Mouse (Mus musculus): ENCODE measurements at regions not wholly inside any gene's neighbourhood (a gene's known extent, or its start where the extent isn't known, plus 50 kb on each side); places are given as distances from the start of the nearest gene placed in this dataset.
"Not testable (repeated sequence)": the region's sequence is repeated elsewhere in the genome, so short reads cannot be mapped to it uniquely, and the experiment has no call there.

GRCm38 (mm10) chr9:13105426-13105825 is 140.2 kb downstream of the Jrkl start:
- intact Hi-C loops (cut with DNase I): no loop called here
- DNase-seq: no peak

- DNase-seq: no peak
- intact Hi-C loops (cut with DNase I): no loop called here
Observed at GRCm38 (mm10) chr9:13083669-13084068, 162.0 kb downstream of the Jrkl start.

GRCm38 (mm10) chr9:13049079-13049478 is 196.6 kb downstream of the Jrkl start:
- intact Hi-C loops (cut with DNase I): no loop called here

GRCm38 (mm10) chr9:13019025-13019424 is 226.6 kb downstream of the Jrkl start:
- DNase-seq: no peak
- intact Hi-C loops (cut with DNase I): no loop called here

More at GRCm38 (mm10) chr9:13049079-13049478, 196.6 kb downstream of the Jrkl start:
- DNase-seq: no peak

GRCm38 (mm10) chr9:12983209-12983608 is 262.4 kb downstream of the Jrkl start:
- intact Hi-C loops (cut with DNase I); DNase-seq: not testable (repeated sequence)

- no peak for DNase-seq
- intact Hi-C loops (cut with DNase I): no loop called here
Observed at GRCm38 (mm10) chr9:12973022-12973421, 272.6 kb downstream of the Jrkl start.

GRCm38 (mm10) chr9:12960337-12960736 is 285.3 kb downstream of the Jrkl start:
- intact Hi-C loops (cut with DNase I): no loop called here
- DNase-seq: no peak

- DNase-seq: no peak
- intact Hi-C loops (cut with DNase I): no loop called here
Observed at GRCm38 (mm10) chr9:12946088-12946487, 299.5 kb downstream of the Jrkl start.

- intact Hi-C loops (cut with DNase I): no loop called here
- no peak for DNase-seq
Observed at GRCm38 (mm10) chr9:12945476-12945875, 300.2 kb downstream of the Jrkl start.

- no peak for DNase-seq
- intact Hi-C loops (cut with DNase I): no loop called here
Observed at GRCm38 (mm10) chr9:12945037-12945436, 300.6 kb downstream of the Jrkl start.

GRCm38 (mm10) chr9:12935016-12935415 is 310.6 kb downstream of the Jrkl start:
- no peak for DNase-seq
- intact Hi-C loops (cut with DNase I): no loop called here

GRCm38 (mm10) chr9:12925549-12926186 is 320.0 kb downstream of the Jrkl start:
- no peak for DNase-seq
- intact Hi-C loops (cut with DNase I): no loop called here

- intact Hi-C loops (cut with DNase I): no loop called here
Observed at GRCm38 (mm10) chr9:12900726-12901125, 344.9 kb downstream of the Jrkl start.

GRCm38 (mm10) chr9:12879753-12880490 is 365.7 kb downstream of the Jrkl start:
- no peak for DNase-seq
- intact Hi-C loops (cut with DNase I): loop anchor here (5.0 kb wide), 1 partner anchor 1968 kb away; no protein-coding TSS in a partner anchor

More at GRCm38 (mm10) chr9:12900726-12901125, 344.9 kb downstream of the Jrkl start:
- no peak for DNase-seq

- no peak for DNase-seq
- intact Hi-C loops (cut with DNase I): loop anchor here (5.0 kb wide), 1 partner anchor 1964 kb away; no protein-coding TSS in a partner anchor
Observed at GRCm38 (mm10) chr9:12876496-12876895, 369.1 kb downstream of the Jrkl start.

GRCm38 (mm10) chr9:12870941-12871340 is 374.7 kb downstream of the Jrkl start:
- intact Hi-C loops (cut with DNase I): no loop called here
- peak; percentile 51 to 69 for DNase-seq
